Mouse (Mus musculus) layer of hippocampus, adult 18-20 months (tissue): Measurements from ENCODE around the gene Olfr53. TPM values are rescaled to one million over a fixed set of nuclear protein-coding genes. Genes with fewer than 3 reads are reported as not detected.
"Not testable (repeated sequence)": the region's sequence is repeated elsewhere in the genome, so short reads cannot be mapped to it uniquely, and the experiment has no call there.

Experiments used
- DNase-seq, 2 experiments: peaks; one replicate each; pipeline ENCODE4 v3.0.0; 2022; ENCODE audit warnings: low spot score in 2 of 2
- long read RNA-seq: library from polyadenylated mRNA; stranded (forward); transcript quantifications from one replicate; pipeline ENCODE4 v2.0.0, GENCODE M21; 2021
- total RNA-seq, 2 experiments: library from RNA; stranded (reverse); gene quantifications; 2 replicates each; pipeline ENCODE4 v1.2.3; 2021

The Olfr53 gene
- total RNA-seq = under 1 TPM in 1 of 2 experiments, not detected in 1; 0.25 TPM
- long read RNA-seq = 0 reads

GRCm38 (mm10) chr7:140646152-140646551 is at the start of gene Olfr53:
TSS of gene Olfr53 (plus strand) at chr7:140646452.
- DNase-seq = no peak

GRCm38 (mm10) chr7:140600969-140601368 is 45.3 kb upstream of the Olfr53 start, which contains the start of gene Olfr46:
TSS of gene Olfr46 (plus strand) at chr7:140601269.
- not testable (repeated sequence) for DNase-seq

GRCm38 (mm10) chr7:140628670-140629069 is 17.6 kb upstream of the Olfr53 start, which contains the start of gene Olfr61:
TSS of gene Olfr61 (plus strand) at chr7:140628970.
- not testable (repeated sequence) for DNase-seq

- no peak for DNase-seq
These were observed 15.7 kb upstream of the Olfr53 start for GRCm38 (mm10) chr7:140630559-140630958.

- no peak for DNase-seq
These were observed 13.4 kb downstream of the Olfr53 start, which contains the start of gene Olfr539 for GRCm38 (mm10) chr7:140659630-140660029. TSS of gene Olfr539 (plus strand) at chr7:140659930.

GRCm38 (mm10) chr7:140670693-140671092 is 24.4 kb downstream of the Olfr53 start:
- not testable (repeated sequence) for DNase-seq

GRCm38 (mm10) chr7:140675863-140676262 is 29.6 kb downstream of the Olfr53 start:
- no peak for DNase-seq

- not testable (repeated sequence) for DNase-seq
These were observed 33.3 kb downstream of the Olfr53 start for GRCm38 (mm10) chr7:140679591-140679990.

GRCm38 (mm10) chr7:140681651-140682050 is 35.4 kb downstream of the Olfr53 start, which contains the start of gene Olfr45:
TSS of gene Olfr45 (plus strand) at chr7:140681951.
- DNase-seq = no peak

GRCm38 (mm10) chr7:140696967-140697366 is 50.7 kb downstream of the Olfr53 start, which contains the start of gene Olfr541:
TSS of gene Olfr541 (plus strand) at chr7:140697267.
- DNase-seq = no peak

Other genes starting within 250 kb of the Olfr53 start
- gene Olfr531, start 243.5 kb upstream of the Olfr53 start, total RNA-seq = not detected
- gene Olfr532, start 224.8 kb upstream of the Olfr53 start, total RNA-seq = not detected
- not detected for gene Olfr533, start 183.1 kb upstream of the Olfr53 start, total RNA-seq
- gene Olfr535, start 162.2 kb upstream of the Olfr53 start, total RNA-seq = under 1 TPM; 0.22 to 0.33 TPM
- not detected for gene Olfr536, start 139.1 kb upstream of the Olfr53 start, total RNA-seq
- under 1 TPM in 1 of 2 experiments, not detected in 1; 0.25 TPM for gene Olfr538, start 78.6 kb upstream of the Olfr53 start, total RNA-seq
- under 1 TPM; 0.25 to 0.37 TPM for gene Olfr46, start 45.2 kb upstream of the Olfr53 start, total RNA-seq
- not detected for gene Olfr61, start 17.5 kb upstream of the Olfr53 start, total RNA-seq
- gene Olfr539, start 13.5 kb downstream of the Olfr53 start, total RNA-seq = under 1 TPM; 0.13 to 0.15 TPM
- under 1 TPM in 1 of 2 experiments, not detected in 1; 0.10 TPM for gene Olfr45, start 35.5 kb downstream of the Olfr53 start, total RNA-seq
- not detected for gene Olfr541, start 50.8 kb downstream of the Olfr53 start, total RNA-seq
- not detected for gene Cyp2e1, start 117.3 kb downstream of the Olfr53 start, total RNA-seq
- not detected for gene Syce1, start 141.4 kb downstream of the Olfr53 start, total RNA-seq
- 10 to 100 TPM; 12.8 to 14.9 TPM for gene Zfp941, start 175.7 kb downstream of the Olfr53 start, total RNA-seq
- gene Urah, start 188.6 kb downstream of the Olfr53 start, total RNA-seq = 1 to 10 TPM in 1 of 2 experiments, under 1 TPM in 1; 0.99 to 2.3 TPM
- gene Scgb1c1, start 199.1 kb downstream of the Olfr53 start, total RNA-seq = not detected
- gene Odf3, start 201.4 kb downstream of the Olfr53 start, total RNA-seq = not detected
- gene Gm45785, start 209.9 kb downstream of the Olfr53 start, total RNA-seq = 1 to 10 TPM in 1 of 2 experiments, under 1 TPM in 1; 0.37 to 1.2 TPM
- 10 to 100 TPM; 68.9 to 73.1 TPM for gene Ric8a, start 210.5 kb downstream of the Olfr53 start, total RNA-seq
- 10 to 100 TPM; 24.7 to 26.2 TPM for gene Bet1l, start 211.1 kb downstream of the Olfr53 start, total RNA-seq
- gene Psmd13, start 235.5 kb downstream of the Olfr53 start, total RNA-seq = 100 to 1,000 TPM; 104 to 112 TPM
- gene Sirt3, start 235.9 kb downstream of the Olfr53 start, total RNA-seq = 10 to 100 TPM; 75.3 to 75.8 TPM